Mouse (Mus musculus) CH12.LX (cell line): ENCODE results near the gene Ier3. TPM values are rescaled to one million over a fixed set of nuclear protein-coding genes. Genes with fewer than 3 reads are reported as not detected.
A peak's percentile ranks its signal among the peaks of the same experiment; 100 is the strongest.

Experiments
- DNase-seq: peaks from one replicate; pipeline ENCODE4 v3.0.0-alpha.2; 2013; ENCODE audit errors: extremely low read depth
- H3K27ac ChIP-seq: 2 replicates; pipeline ENCODE4 v1.5.1; 2012; ENCODE audit warnings: low read depth, mild to moderate bottlenecking, control low read depth, moderate library complexity; ENCODE audit not compliant: insufficient read depth
- H3K27me3 ChIP-seq: replicated peaks from 2 replicates; pipeline ENCODE3; 2012; ENCODE audit warnings: inconsistent platforms
- H3K36me3 ChIP-seq, 2 experiments: replicated peaks in 1 of 2; 2 replicates each; pipeline versions ENCODE3 to v1.6.1; 2012; ENCODE audit warnings: inconsistent platforms in 1 of 2, low read length in 1 of 2, mild to moderate bottlenecking in 1 of 2, mixed read lengths in 1 of 2, moderate library complexity in 1 of 2; ENCODE audit not compliant: control insufficient read depth in 1 of 2, insufficient read depth in 1 of 2
- H3K4me1 ChIP-seq, 2 experiments: 2 replicates each; pipeline ENCODE4 v1.6.1; 2012; ENCODE audit warnings: inconsistent platforms in 1 of 2, moderate library complexity in 1 of 2; ENCODE audit not compliant: insufficient read depth in 2 of 2, control insufficient read depth in 1 of 2
- H3K4me2 ChIP-seq: 2 replicates; pipeline ENCODE4 v1.6.1; 2012; ENCODE audit warnings: low read depth, mild to moderate bottlenecking, control low read depth; ENCODE audit not compliant: poor library complexity, insufficient read depth, severe bottlenecking
- H3K4me3 ChIP-seq, 3 experiments: fragments of 150-350 bp in 1 of 3; sonication (generic) in 1 of 3; replicated peaks in 1 of 3; 2 replicates each; pipeline versions ENCODE3 to v1.5.1; 2011 to 2012; ENCODE audit warnings: low read depth in 2 of 3, low read length in 2 of 3, mild to moderate bottlenecking in 2 of 3, moderate library complexity in 2 of 3, control low read depth in 1 of 3, improper control_type of control experiment in 1 of 3, inconsistent platforms in 1 of 3, mixed read lengths in 1 of 3; ENCODE audit not compliant: poor library complexity in 1 of 3
- H3K79me2 ChIP-seq: replicated peaks from 2 replicates; pipeline ENCODE4 v1.6.1; 2012; ENCODE audit warnings: mild to moderate bottlenecking, moderate library complexity; ENCODE audit not compliant: control insufficient read depth, poor library complexity, insufficient read depth, severe bottlenecking; ENCODE audit errors: extremely low read depth
- H3K9ac ChIP-seq: 2 replicates; pipeline ENCODE4 v1.6.1; 2012; ENCODE audit warnings: low read depth, mild to moderate bottlenecking, control low read depth, moderate library complexity; ENCODE audit not compliant: insufficient read depth
- H3K9me3 ChIP-seq: replicated peaks from 2 replicates; pipeline ENCODE3; 2012; ENCODE audit warnings: low read length, inconsistent platforms, mixed read lengths
- BHLHE40 ChIP-seq: IDR thresholded peaks from 2 replicates; pipeline ENCODE4 v1.6.1; 2011; ENCODE audit warnings: mild to moderate bottlenecking, low read depth, low read length, improper control_type of control experiment
- E2F4 ChIP-seq: IDR thresholded peaks from 2 replicates; pipeline ENCODE4 v1.6.1; 2011; ENCODE audit warnings: low read depth, low read length, improper control_type of control experiment; ENCODE audit not compliant: insufficient replicate concordance
- EP300 ChIP-seq: IDR thresholded peaks from 2 replicates; pipeline ENCODE4 v1.6.1; 2011; ENCODE audit warnings: low read length, improper control_type of control experiment
- JUND ChIP-seq: conservative IDR thresholded peaks from 2 replicates; pipeline ENCODE4 v1.6.1; 2011; ENCODE audit warnings: low read depth, low read length, improper control_type of control experiment
- KAT2A ChIP-seq: IDR thresholded peaks from 2 replicates; pipeline ENCODE4 v1.6.1; 2012; ENCODE audit warnings: low read length, improper control_type of control experiment, inconsistent platforms; ENCODE audit not compliant: insufficient replicate concordance
- MAZ ChIP-seq: IDR thresholded peaks from 2 replicates; pipeline ENCODE4 v1.6.1; 2012; ENCODE audit warnings: low read depth, mild to moderate bottlenecking, inconsistent platforms, low read length, improper control_type of control experiment, moderate library complexity
- MEF2A ChIP-seq: IDR thresholded peaks from 2 replicates; pipeline ENCODE4 v1.6.1; 2014; ENCODE audit warnings: low read depth, mild to moderate bottlenecking, inconsistent platforms, low read length, improper control_type of control experiment, borderline replicate concordance
- POLR2A ChIP-seq: IDR thresholded peaks from 2 replicates; pipeline ENCODE4 v1.6.1; 2011; ENCODE audit warnings: low read depth, mild to moderate bottlenecking, improper control_type of control experiment, low read length
- POLR2AphosphoS2 ChIP-seq: IDR thresholded peaks from 2 replicates; pipeline ENCODE4 v1.6.1; 2011; ENCODE audit warnings: low read depth, low read length, improper control_type of control experiment
- TBP ChIP-seq: conservative IDR thresholded peaks from 2 replicates; pipeline ENCODE4 v1.6.1; 2011; ENCODE audit warnings: low read depth, low read length, improper control_type of control experiment
- TCF12 ChIP-seq: IDR thresholded peaks from 2 replicates; pipeline ENCODE4 v1.6.1; 2014; ENCODE audit warnings: low read depth, mild to moderate bottlenecking, inconsistent platforms, low read length, improper control_type of control experiment
- USF1 ChIP-seq: IDR thresholded peaks from 2 replicates; pipeline ENCODE4 v1.6.1; 2014; ENCODE audit warnings: low read depth, mild to moderate bottlenecking, inconsistent platforms, low read length, improper control_type of control experiment
- USF2 ChIP-seq: conservative IDR thresholded peaks from 2 replicates; pipeline ENCODE4 v1.6.1; 2011; ENCODE audit warnings: low read depth, low read length, improper control_type of control experiment
- ZC3H11A ChIP-seq: IDR thresholded peaks from 2 replicates; pipeline ENCODE4 v1.6.1; 2012; ENCODE audit warnings: low read depth, mild to moderate bottlenecking, inconsistent platforms, low read length, improper control_type of control experiment
- dilution Hi-C: fragments of 300-500 bp; cut with MboI; formaldehyde crosslinking; loops from 2 replicates; pipeline ENCODE4 v1.14.3; 2020; ENCODE audit warnings: low sequenced_read_pairs; ENCODE audit not compliant: extremely low pct_unique_long_range_greater_than_20kb, extremely low pct_ligation_motif_present
- in situ Hi-C: fragments of 300-500 bp; cut with MboI; formaldehyde crosslinking; loops from 3 replicates; pipeline ENCODE4 v1.14.3; 2019; ENCODE audit warnings: low sequenced_read_pairs, low pct_ligation_motif_present, low pct_unique_long_range_greater_than_20kb, mixed read lengths
- polyA plus RNA-seq: library from polyadenylated mRNA; unstranded; fragments of >175 nt; gene quantifications from 2 replicates; pipeline ENCODE4 v1.2.1, GENCODE M21; 2012; ENCODE audit warnings: low read depth; ENCODE audit not compliant: insufficient read length
- total RNA-seq, 2 experiments: library from RNA; depleted of rRNA; stranded (reverse); fragments of 300-350 nt in 1 of 2; fragments of >200 nt in 1 of 2; gene quantifications; 2 replicates each; pipeline ENCODE4 v1.2.3; 2012 to 2014

Ier3 gene
- total and polyA plus RNA-seq, 3 experiments = 12.6 to 27.2 (median 15.0) TPM

- H3K9me3 ChIP-seq = no peaks in the 10 kb centered on the region
- no peaks in the 10 kb centered on the region for H3K79me2 ChIP-seq
- no peak overlapping the region for H3K9ac ChIP-seq
- H3K27ac ChIP-seq = no peak overlapping the region
- no peak overlapping the region for H3K4me3 ChIP-seq
- peaks cover 11 to 16% of the 10 kb centered on the region in 2 experiments for H3K4me1 ChIP-seq
- no peak for DNase-seq
- dilution Hi-C loops = no loop called here
- H3K27me3 ChIP-seq = no peaks in the 10 kb centered on the region
- no peak for TF ChIP-seq ZC3H11A
- peak; percentile 36; the same call in 1 of the 2 replicates for TF ChIP-seq BHLHE40
- TF ChIP-seq, all 38 proteins: peak for 1
- H3K36me3 ChIP-seq = no peaks in the 10 kb centered on the region
- in situ Hi-C loops = no loop called here
- H3K4me2 ChIP-seq = no peak overlapping the region
These were observed 13.4 kb upstream of the Ier3 start for GRCm38 (mm10) chr17:35808073-35808472.

DNA sequence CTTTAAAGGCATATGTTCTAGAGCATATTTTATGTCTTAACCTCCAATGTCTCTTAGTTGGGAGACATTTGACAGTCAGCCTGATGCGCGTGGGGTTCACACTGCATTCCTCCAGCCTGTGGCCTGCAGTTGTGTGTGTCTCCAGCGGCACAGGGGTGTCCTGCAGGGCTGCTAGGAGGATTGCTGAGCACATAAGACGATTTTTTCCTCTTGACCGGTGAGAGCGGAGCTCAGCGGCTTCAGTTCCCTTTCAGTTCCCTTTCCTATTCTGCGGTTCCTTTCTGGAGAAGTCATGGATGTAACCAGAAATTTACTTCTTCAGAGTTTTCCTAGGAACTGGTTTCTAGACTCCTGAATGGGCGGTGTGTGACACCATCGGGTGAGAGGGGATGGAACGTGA, 12.1 kb upstream of the Ier3 start:
- Histone ChIP-seq H3K27ac (no peak overlapping the region), H3K4me1 (peaks cover 21 to 27% of the 10 kb centered on the region in 2 experiments), H3K36me3 (no peaks in the 10 kb centered on the region), H3K4me2 (no peak overlapping the region), H3K27me3 (no peaks in the 10 kb centered on the region), H3K4me3 (no peak overlapping the region), H3K9ac (no peak overlapping the region), H3K9me3 (no peaks in the 10 kb centered on the region), H3K79me2 (no peaks in the 10 kb centered on the region)
- dilution Hi-C loops = no loop called here
- TF ChIP-seq E2F4 (no peak), MAZ (no peak), USF2 (no peak), TBP (no peak), JUND (no peak)
- DNase-seq = no peak
- in situ Hi-C loops = no loop called here

GRCm38 (mm10) chr17:35810900-35811648, 10.4 kb upstream of the Ier3 start:
- Histone ChIP-seq H3K9ac (no peak overlapping the region), H3K4me3 (no peak overlapping the region), H3K4me2 (no peak overlapping the region), H3K36me3 (no peaks in the 10 kb centered on the region), H3K79me2 (no peaks in the 10 kb centered on the region), H3K27me3 (no peaks in the 10 kb centered on the region), H3K27ac (no peak overlapping the region), H3K4me1 (peaks cover 25 to 41% of the 10 kb centered on the region in 2 experiments), H3K9me3 (no peaks in the 10 kb centered on the region)
- in situ Hi-C loops (no loop called here), dilution Hi-C loops (no loop called here)
- no peak for DNase-seq
- TF ChIP-seq USF1 (no peak), KAT2A (no peak), EP300 (no peak), POLR2A (no peak), MEF2A (no peak), ZC3H11A (no peak), TCF12 (no peak), POLR2AphosphoS2 (no peak), TBP (no peak)
